Mouse (Mus musculus) adrenal gland, postnatal 25 days (tissue): ENCODE measurements at regions not wholly inside any gene's neighbourhood (a gene's known extent, or its start where the extent isn't known, plus 50 kb on each side); places are given as distances from the start of the nearest gene placed in this dataset.

ENCODE experiments used
- DNase-seq: peaks from one replicate; pipeline ENCODE4 v3.0.0; 2021; ENCODE audit warnings: mixed read lengths

- DNase-seq, result no peak
These were observed 52.4 kb upstream of the Aldh1b1 start for GRCm38 (mm10) chr4:45746451-45746850.

GRCm38 (mm10) chr4:45745746-45746145, 53.1 kb upstream of the Aldh1b1 start:
- no peak for DNase-seq

- DNase-seq, result no peak
These were observed 53.9 kb upstream of the Aldh1b1 start for GRCm38 (mm10) chr4:45744849-45745407.

GRCm38 (mm10) chr4:45740779-45741365, 58.0 kb upstream of the Aldh1b1 start:
- no peak for DNase-seq

- no peak for DNase-seq
These were observed 58.5 kb upstream of the Aldh1b1 start for GRCm38 (mm10) chr4:45740319-45740718.

- no peak for DNase-seq
These were observed 59.1 kb upstream of the Aldh1b1 start for GRCm38 (mm10) chr4:45739696-45740095.

GRCm38 (mm10) chr4:45739168-45739567, 59.7 kb upstream of the Aldh1b1 start:
- no peak for DNase-seq

GRCm38 (mm10) chr4:45738746-45739145, 60.1 kb upstream of the Aldh1b1 start:
- DNase-seq, result no peak

- DNase-seq, result no peak
These were observed 62.5 kb upstream of the Aldh1b1 start for GRCm38 (mm10) chr4:45736215-45736815.

- no peak for DNase-seq
These were observed 64.8 kb upstream of the Aldh1b1 start for GRCm38 (mm10) chr4:45734011-45734410.

- DNase-seq, result no peak
These were observed 67.7 kb upstream of the Aldh1b1 start for GRCm38 (mm10) chr4:45730862-45731831.

- DNase-seq, result peak; percentile 26
These were observed 69.0 kb upstream of the Aldh1b1 start for GRCm38 (mm10) chr4:45729801-45730200.

GRCm38 (mm10) chr4:45728825-45729224, 70.0 kb upstream of the Aldh1b1 start:
- DNase-seq, result peak; percentile 22

GRCm38 (mm10) chr4:45727915-45728314, 70.9 kb upstream of the Aldh1b1 start:
- no peak for DNase-seq

GRCm38 (mm10) chr4:45727474-45727873, 71.3 kb upstream of the Aldh1b1 start:
- DNase-seq, result no peak

GRCm38 (mm10) chr4:45726783-45727182, 72.0 kb upstream of the Aldh1b1 start:
- no peak for DNase-seq

- peak; percentile 26 for DNase-seq
These were observed 73.5 kb upstream of the Aldh1b1 start for GRCm38 (mm10) chr4:45725055-45725910.

GRCm38 (mm10) chr4:45720352-45720751, 78.5 kb upstream of the Aldh1b1 start:
- DNase-seq, result no peak

- no peak for DNase-seq
These were observed 79.3 kb upstream of the Aldh1b1 start for GRCm38 (mm10) chr4:45719564-45719963.

GRCm38 (mm10) chr4:45715878-45716277, 82.9 kb upstream of the Aldh1b1 start:
- DNase-seq, result no peak

GRCm38 (mm10) chr4:45713837-45714508, 84.8 kb upstream of the Aldh1b1 start:
- no peak for DNase-seq
